Mouse (Mus musculus): ENCODE measurements around the gene Gm28845.
"Not testable (repeated sequence)": the region's sequence is repeated elsewhere in the genome, so short reads cannot be mapped to it uniquely, and the experiment has no call there.

DNA sequence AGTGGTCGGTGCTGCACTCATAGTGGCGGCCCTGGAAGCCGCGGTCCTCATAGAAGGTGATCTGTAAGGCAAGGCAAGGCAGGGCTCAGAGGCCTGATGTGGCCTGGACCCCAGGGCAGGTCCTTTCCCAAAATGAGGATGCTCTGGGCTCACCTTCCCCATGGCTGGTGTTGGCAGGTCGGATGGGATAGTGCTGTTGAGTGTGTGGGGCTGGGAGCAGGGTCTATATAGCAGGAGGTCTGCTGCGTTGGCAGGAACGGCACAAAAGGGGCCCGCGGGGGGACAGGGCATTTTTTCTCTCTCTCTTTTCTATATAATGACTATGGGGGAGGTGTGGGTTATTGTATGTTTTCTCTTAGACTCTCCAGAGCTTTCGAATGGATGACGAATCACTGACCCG, 68.4 kb downstream of the Gm28845 start, which contains the start of gene Cryge:
- TF ChIP-seq POLR2A (IDR thresholded peaks at IDR 0.05; ENCODE audit: insufficient read length, low read depth); POLR2AphosphoS2 (IDR thresholded peaks at IDR 0.05; ENCODE audit: insufficient read length, low read depth); MYOG (IDR thresholded peaks at IDR 0.05; ENCODE audit: control insufficient read depth in 1 of 3, insufficient read depth in 1 of 3, insufficient read length in 2 of 3, low read depth in 2 of 3); REST (IDR thresholded peaks at IDR 0.05; ENCODE audit: insufficient read depth, insufficient read length); MYOD1 (IDR thresholded peaks at IDR 0.05; ENCODE audit: control insufficient read depth in 1 of 3, insufficient read length in 2 of 3, low read depth in 2 of 3); TCF12 (IDR thresholded peaks at IDR 0.05; ENCODE audit: insufficient read depth, poor library complexity, severe bottlenecking); E2F4 (IDR thresholded peaks at IDR 0.05; ENCODE audit: insufficient read depth); USF1 (IDR thresholded peaks at IDR 0.05; ENCODE audit: low read depth); CEBPB (IDR thresholded peaks at IDR 0.05; ENCODE audit: insufficient read depth, poor library complexity, severe bottlenecking); MAX (IDR thresholded peaks at IDR 0.05; ENCODE audit: low read depth): not testable (repeated sequence)
